Mouse (Mus musculus): ENCODE data around the gene Dyrk1a. TPM values are rescaled to one million over a fixed set of nuclear protein-coding genes. Genes with fewer than 3 reads are reported as not detected.

The Dyrk1a gene
- total and polyA plus RNA-seq, 3 experiments: 28.2 to 80.5 (median 74.0) TPM

DNA sequence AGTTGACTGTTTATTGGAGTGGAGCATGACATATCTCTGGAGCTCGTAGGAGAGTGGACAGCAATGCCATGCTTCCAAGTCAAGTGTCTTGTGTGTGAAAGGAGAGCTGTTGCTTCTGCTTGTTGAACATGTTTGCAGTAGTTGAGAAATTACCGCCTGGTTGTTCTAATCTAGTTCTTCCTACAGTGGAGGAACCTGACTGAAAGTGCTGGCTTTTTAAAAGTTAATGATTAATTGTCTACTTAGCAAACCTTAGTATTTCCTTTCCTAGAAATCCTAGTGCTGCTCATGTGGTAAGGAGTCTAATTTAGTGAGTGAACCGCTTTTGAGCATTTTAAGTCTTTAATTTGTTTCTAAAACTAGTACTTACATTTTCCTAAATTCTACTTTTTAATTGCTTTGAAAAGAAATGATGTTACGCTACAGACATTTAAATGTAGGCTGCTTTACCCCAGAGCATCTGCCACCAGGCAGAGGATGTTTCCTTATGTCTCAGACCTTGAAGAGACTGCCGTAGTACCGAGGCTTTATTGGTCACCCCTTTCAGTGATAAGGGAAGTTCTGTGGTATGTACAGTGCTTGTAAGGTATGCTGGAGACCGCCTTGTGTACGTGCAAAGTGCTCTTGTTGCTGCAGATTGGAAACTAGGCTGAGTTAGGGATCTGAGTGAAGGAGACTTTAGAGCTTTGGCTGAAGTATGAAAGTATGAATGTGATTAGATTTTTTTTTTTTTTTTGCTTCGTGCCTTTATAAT, 59.3 kb downstream of the Dyrk1a start:
- Histone ChIP-seq H3K79me2 (replicated peaks; ENCODE audit: control insufficient read depth, insufficient read depth, low read length) (peaks cover 10% of the 10 kb centered on the region), H3K36me3 (ENCODE audit: control insufficient read depth, insufficient read depth, low read length) (peaks cover 14% of the 10 kb centered on the region; the same call in 1 of the 2 replicates), H3K4me3 (no peak overlapping the region), H3K27me3 (ENCODE audit: control insufficient read depth, insufficient read depth, low read length) (no peaks in the 10 kb centered on the region), H3K4me1 (ENCODE audit: control insufficient read depth, insufficient read depth, low read length) (peaks cover 19% of the 10 kb centered on the region), H3K9ac (ENCODE audit: low read depth, low read length) (no peak overlapping the region), H3K27ac (no peak overlapping the region)
- WGBS: 57% methylated on average over 9 of the region's 9 CpGs
- no peak for TF ChIP-seq EP300 (IDR thresholded peaks at IDR 0.05; ENCODE audit: insufficient read depth, low read depth, low read length)
- no peak for TF ChIP-seq CTCF (IDR thresholded peaks at IDR 0.05)
- TF ChIP-seq POLR2A (IDR thresholded peaks at IDR 0.05; ENCODE audit: insufficient read depth, low read depth, low read length): no peak
- DNase-seq: no peak
- intact Hi-C loops (cut with DNase I): loop anchor here (5.0 kb wide), 1 partner anchor 83 kb away; no protein-coding TSS in a partner anchor

DNA sequence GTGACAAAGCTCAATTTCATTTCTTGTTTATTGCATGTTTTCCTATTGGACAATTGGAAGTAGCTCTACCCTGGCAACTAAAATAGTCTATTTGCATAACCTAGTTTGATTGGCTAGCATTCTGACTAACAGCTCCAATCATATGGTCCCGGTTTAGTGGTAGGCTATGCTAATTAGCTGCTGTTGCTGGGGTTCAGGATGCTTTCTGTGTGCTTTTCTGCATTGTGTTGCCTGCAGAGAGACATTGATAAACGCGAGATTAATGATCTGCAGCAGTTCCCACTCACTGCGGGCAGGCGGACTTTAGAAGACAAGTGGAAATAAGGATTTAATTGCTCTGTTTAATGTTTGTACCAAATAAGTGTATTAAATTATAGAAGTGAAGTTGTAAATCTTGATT, 62.2 kb downstream of the Dyrk1a start:
- no peaks in the 10 kb centered on the region for H3K27me3 ChIP-seq (ENCODE audit: control insufficient read depth, insufficient read depth, low read length)
- H3K4me3 ChIP-seq: no peak overlapping the region
- H3K9ac ChIP-seq (ENCODE audit: low read depth, low read length): no peak overlapping the region
- H3K27ac ChIP-seq: no peak overlapping the region
- peaks cover 12% of the 10 kb centered on the region for H3K4me1 ChIP-seq (ENCODE audit: control insufficient read depth, insufficient read depth, low read length)
- 0 out of 2 replicates have a peak, but pooled peaks have one; percentile 4 for TF ChIP-seq CTCF (IDR thresholded peaks at IDR 0.05)
- no peak for TF ChIP-seq EP300 (IDR thresholded peaks at IDR 0.05; ENCODE audit: insufficient read depth, low read depth, low read length)
- no peak for TF ChIP-seq POLR2A (IDR thresholded peaks at IDR 0.05; ENCODE audit: insufficient read depth, low read depth, low read length)
- DNase-seq: no peak
- peaks cover 10% of the 10 kb centered on the region for H3K79me2 ChIP-seq (replicated peaks; ENCODE audit: control insufficient read depth, insufficient read depth, low read length)
- 17% methylated on average over 5 of the region's 5 CpGs for WGBS
- peaks cover 14% of the 10 kb centered on the region; the same call in 1 of the 2 replicates for H3K36me3 ChIP-seq (ENCODE audit: control insufficient read depth, insufficient read depth, low read length)
- intact Hi-C loops (cut with DNase I): no loop called here

DNA sequence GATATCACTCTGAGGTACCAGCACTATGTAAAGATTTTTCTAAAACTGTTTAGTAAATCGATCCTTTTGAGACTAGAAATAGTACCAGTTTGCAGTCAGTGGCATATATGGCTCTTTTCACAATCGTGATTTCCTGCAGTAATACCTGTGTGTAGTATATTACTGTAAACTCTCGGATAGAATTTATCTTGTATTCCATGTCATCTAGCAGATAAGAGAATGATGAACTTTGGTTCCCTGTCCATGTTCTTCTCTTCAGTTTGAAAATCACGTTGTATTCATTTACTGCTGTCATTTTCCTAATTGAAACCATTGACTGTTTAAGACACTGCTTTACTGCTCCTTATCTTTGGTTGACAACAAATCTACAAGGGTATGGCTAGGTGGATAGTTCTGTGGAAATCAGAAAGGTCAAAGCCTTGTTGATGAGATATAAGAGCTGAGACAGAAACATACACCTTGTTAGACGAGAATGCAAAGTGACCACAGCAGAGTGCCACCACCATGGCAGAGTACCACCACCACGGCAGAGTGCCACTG, 62.7 kb downstream of the Dyrk1a start:
- intact Hi-C loops (cut with DNase I): no loop called here
- H3K36me3 ChIP-seq (ENCODE audit: control insufficient read depth, insufficient read depth, low read length): peaks cover 17% of the 10 kb centered on the region; the same call in 1 of the 2 replicates
- TF ChIP-seq POLR2A (IDR thresholded peaks at IDR 0.05; ENCODE audit: insufficient read depth, low read depth, low read length) (no peak), CTCF (IDR thresholded peaks at IDR 0.05) (no peak), EP300 (IDR thresholded peaks at IDR 0.05; ENCODE audit: insufficient read depth, low read depth, low read length) (no peak)
- H3K79me2 ChIP-seq (replicated peaks; ENCODE audit: control insufficient read depth, insufficient read depth, low read length): peaks cover 10% of the 10 kb centered on the region
- no peak overlapping the region for H3K9ac ChIP-seq (ENCODE audit: low read depth, low read length)
- no peak overlapping the region for H3K27ac ChIP-seq
- H3K27me3 ChIP-seq (ENCODE audit: control insufficient read depth, insufficient read depth, low read length): no peaks in the 10 kb centered on the region
- H3K4me3 ChIP-seq: no peak overlapping the region
- peaks cover 11% of the 10 kb centered on the region for H3K4me1 ChIP-seq (ENCODE audit: control insufficient read depth, insufficient read depth, low read length)
- 56% methylated on average over 6 of the region's 6 CpGs for WGBS
- DNase-seq: no peak

DNA sequence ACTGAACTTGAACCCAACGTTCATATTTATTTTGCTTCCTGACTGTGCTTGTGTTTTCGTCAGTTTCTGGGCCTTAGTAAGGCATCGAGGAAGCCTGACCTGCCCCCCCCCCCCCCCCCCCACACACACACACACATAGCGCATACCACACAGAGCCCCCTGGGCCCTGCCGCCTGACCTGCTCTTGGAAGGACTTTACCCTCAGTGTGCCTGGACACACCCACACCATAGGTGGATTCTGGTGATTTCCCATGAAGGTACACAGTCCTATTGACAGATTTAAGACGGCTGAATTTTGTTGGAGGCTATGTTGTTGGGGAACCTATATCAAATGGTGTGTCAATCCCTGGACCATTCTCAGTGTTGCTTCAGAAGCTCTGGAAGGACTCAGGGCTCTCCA, 63.2 kb downstream of the Dyrk1a start:
- WGBS: 71% methylated on average over 6 of the region's 6 CpGs
- H3K9ac ChIP-seq (ENCODE audit: low read depth, low read length): no peak overlapping the region
- intact Hi-C loops (cut with DNase I): no loop called here
- no peak for TF ChIP-seq EP300 (IDR thresholded peaks at IDR 0.05; ENCODE audit: insufficient read depth, low read depth, low read length)
- TF ChIP-seq POLR2A (IDR thresholded peaks at IDR 0.05; ENCODE audit: insufficient read depth, low read depth, low read length): no peak
- TF ChIP-seq CTCF (IDR thresholded peaks at IDR 0.05): no peak
- DNase-seq: no peak
- peaks cover 9% of the 10 kb centered on the region for H3K79me2 ChIP-seq (replicated peaks; ENCODE audit: control insufficient read depth, insufficient read depth, low read length)
- H3K4me3 ChIP-seq: no peak overlapping the region
- H3K27ac ChIP-seq: no peak overlapping the region
- H3K27me3 ChIP-seq (ENCODE audit: control insufficient read depth, insufficient read depth, low read length): no peaks in the 10 kb centered on the region
- peaks cover 16% of the 10 kb centered on the region; the same call in 1 of the 2 replicates for H3K36me3 ChIP-seq (ENCODE audit: control insufficient read depth, insufficient read depth, low read length)
- H3K4me1 ChIP-seq (ENCODE audit: control insufficient read depth, insufficient read depth, low read length): peaks cover 9% of the 10 kb centered on the region

DNA sequence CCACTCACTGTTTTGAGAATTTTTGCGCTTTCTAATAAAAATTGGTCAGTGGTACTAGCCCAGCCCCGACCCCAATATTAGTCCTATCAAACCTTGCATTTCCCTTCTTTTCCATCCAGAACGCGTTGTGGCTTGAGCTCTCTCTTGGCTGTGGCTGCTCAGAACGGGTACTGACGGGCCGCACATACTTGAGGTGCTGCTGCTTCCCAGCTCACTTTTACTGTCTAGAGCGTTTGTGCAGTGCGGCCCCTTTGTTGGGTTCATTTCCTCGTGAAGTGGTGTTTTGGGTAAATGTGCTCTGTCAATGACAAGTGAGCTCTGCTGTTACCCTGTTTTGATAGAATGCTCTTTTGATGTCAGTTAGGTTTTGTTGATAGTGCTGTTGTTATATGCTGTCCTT, 67.6 kb downstream of the Dyrk1a start:
- peaks cover 9% of the 10 kb centered on the region for H3K36me3 ChIP-seq (ENCODE audit: control insufficient read depth, insufficient read depth, low read length)
- 46% methylated on average over 10 of the region's 10 CpGs for WGBS
- H3K4me3 ChIP-seq: no peak overlapping the region
- no peaks in the 10 kb centered on the region for H3K27me3 ChIP-seq (ENCODE audit: control insufficient read depth, insufficient read depth, low read length)
- intact Hi-C loops (cut with DNase I): no loop called here
- peaks cover 10% of the 10 kb centered on the region for H3K4me1 ChIP-seq (ENCODE audit: control insufficient read depth, insufficient read depth, low read length)
- peaks cover 18% of the 10 kb centered on the region for H3K79me2 ChIP-seq (replicated peaks; ENCODE audit: control insufficient read depth, insufficient read depth, low read length)
- TF ChIP-seq POLR2A (IDR thresholded peaks at IDR 0.05; ENCODE audit: insufficient read depth, low read depth, low read length) (no peak), CTCF (IDR thresholded peaks at IDR 0.05) (no peak), EP300 (IDR thresholded peaks at IDR 0.05; ENCODE audit: insufficient read depth, low read depth, low read length) (no peak)
- no peak for DNase-seq
- H3K9ac ChIP-seq (ENCODE audit: low read depth, low read length): no peak overlapping the region
- H3K27ac ChIP-seq: no peak overlapping the region

DNA sequence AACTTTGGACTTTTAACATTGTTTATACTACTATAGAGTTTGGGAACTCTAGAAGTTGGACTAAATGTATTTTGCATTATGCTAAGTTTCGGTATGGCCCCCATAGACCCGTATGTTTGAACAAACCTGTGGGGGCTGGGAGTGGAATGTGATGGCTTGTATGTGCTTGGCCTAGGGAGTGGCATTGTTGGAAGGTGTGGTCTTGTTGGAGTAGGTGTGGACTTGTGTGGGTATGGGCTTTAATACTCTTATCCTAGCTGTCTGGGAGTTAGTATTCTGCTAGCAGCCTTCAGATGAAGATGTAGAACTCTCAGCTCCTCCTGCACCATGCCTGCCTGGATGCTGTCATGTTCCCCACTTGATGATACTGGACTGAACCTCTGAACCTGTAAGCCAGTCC, 72.0 kb downstream of the Dyrk1a start:
- intact Hi-C loops (cut with DNase I): no loop called here

More for the DNA sequence above, 72.0 kb downstream of the Dyrk1a start:
- Histone ChIP-seq H3K4me3 (no peak overlapping the region), H3K79me2 (replicated peaks; ENCODE audit: control insufficient read depth, insufficient read depth, low read length) (peaks cover 21% of the 10 kb centered on the region), H3K9ac (ENCODE audit: low read depth, low read length) (no peak overlapping the region), H3K27ac (no peak overlapping the region), H3K36me3 (ENCODE audit: control insufficient read depth, insufficient read depth, low read length) (peaks cover 13% of the 10 kb centered on the region), H3K4me1 (ENCODE audit: control insufficient read depth, insufficient read depth, low read length) (peaks cover 15% of the 10 kb centered on the region), H3K27me3 (ENCODE audit: control insufficient read depth, insufficient read depth, low read length) (no peaks in the 10 kb centered on the region)
- WGBS: 97% methylated on average over 2 of the region's 2 CpGs
- no peak for TF ChIP-seq EP300 (IDR thresholded peaks at IDR 0.05; ENCODE audit: insufficient read depth, low read depth, low read length)
- TF ChIP-seq POLR2A (IDR thresholded peaks at IDR 0.05; ENCODE audit: insufficient read depth, low read depth, low read length): no peak
- no peak for TF ChIP-seq CTCF (IDR thresholded peaks at IDR 0.05)
- DNase-seq: no peak

Measured in heart, adult 2 months (tissue).